Mouse (Mus musculus) lung, postnatal 10 days (tissue): Measurements from ENCODE around the gene Map7d1.
A peak's percentile ranks its signal among the peaks of the same experiment; 100 is the strongest.
"Not testable (repeated sequence)": the region's sequence is repeated elsewhere in the genome, so short reads cannot be mapped to it uniquely, and the experiment has no call there.

ENCODE experiments used
- DNase-seq: peaks from one replicate; pipeline ENCODE4 v3.0.0; 2021

The Map7d1 gene

DNA sequence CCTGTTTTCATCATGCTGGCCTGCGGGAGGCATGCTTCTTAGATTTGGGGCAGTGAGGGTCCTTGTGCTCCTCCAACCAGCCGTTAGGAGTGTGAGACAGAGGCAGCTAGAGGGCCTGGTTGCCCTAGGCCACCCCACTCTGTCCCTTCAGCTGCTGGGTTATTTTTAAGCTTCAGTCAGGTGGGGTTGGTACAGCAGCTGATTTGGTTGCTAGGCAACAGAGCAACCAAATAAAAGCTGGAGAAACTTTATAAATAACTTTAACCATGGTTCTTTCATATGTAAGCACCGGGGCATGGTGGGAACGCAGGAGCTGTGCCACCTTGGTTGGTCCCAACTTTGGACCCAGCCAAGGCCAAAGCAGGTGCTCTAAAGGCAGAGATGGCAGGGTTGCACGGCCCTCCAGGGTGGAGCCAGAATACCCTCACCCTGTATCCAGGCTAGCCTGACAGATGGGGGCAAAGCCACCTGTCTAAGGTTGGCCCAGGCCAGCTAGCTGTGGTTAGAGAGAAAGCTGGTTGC lies 18.4 kb downstream of the Map7d1 start:
- DNase-seq = no peak

DNA sequence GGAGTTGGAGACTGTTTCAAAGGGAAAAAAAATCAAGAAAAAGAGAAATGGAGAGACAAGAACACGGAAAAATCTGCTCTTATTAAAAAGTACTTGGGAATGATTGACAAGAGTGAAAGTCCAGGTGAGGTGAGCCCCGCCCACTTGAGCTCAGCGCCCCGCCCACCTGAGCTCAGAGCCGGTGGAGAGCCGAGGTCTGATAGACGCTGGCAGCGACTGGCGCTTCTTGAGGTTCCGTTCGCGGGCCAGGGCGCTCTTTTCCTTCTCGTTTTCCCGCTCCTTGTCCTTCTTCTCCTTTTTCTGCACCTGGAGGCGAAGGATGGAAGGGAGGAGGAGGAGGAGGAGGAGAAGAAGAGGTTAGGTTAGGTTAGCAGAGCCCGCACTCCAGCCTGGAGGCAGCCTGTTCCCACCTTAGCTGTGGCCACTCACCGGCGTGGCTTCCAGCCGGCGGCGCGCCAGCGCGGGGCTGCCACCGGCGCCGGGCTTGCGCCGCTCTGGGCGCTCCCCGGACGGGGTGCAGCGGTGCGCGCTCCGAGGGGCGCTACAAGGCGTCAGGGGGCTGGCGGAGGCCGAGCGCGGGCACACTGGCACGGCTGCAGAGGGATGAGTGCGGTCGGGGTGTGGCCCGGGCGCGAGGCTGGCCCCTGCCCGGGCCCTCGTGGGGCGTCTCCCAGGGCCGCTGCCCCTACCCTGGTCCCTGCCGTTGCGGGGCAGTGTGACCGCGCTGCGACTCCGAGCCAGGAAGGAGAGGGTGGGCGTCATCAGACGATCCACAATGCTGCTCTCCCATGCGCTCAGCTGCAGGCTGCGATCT lies 19.5 kb downstream of the Map7d1 start:
- DNase-seq = peak; percentile 74

DNA sequence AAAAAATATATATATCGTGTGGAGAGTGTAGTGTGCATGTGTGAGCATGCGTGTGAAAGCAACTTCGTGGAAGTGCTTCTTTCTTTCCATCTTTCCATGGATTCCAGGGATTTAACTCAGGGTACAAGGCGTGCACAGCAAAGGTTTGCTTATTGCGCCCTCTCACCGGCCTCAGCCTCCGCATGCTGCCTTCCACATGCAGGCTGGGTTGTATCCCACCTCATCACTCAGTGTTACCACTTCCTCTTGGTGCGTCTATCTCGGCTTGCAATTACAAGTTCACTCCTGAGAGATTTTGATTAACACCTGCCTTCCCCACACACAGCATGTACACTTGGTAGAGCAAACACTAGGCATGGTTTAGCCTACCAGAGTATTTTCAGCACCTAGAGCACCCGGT lies 21.0 kb downstream of the Map7d1 start:
- DNase-seq = no peak

DNA sequence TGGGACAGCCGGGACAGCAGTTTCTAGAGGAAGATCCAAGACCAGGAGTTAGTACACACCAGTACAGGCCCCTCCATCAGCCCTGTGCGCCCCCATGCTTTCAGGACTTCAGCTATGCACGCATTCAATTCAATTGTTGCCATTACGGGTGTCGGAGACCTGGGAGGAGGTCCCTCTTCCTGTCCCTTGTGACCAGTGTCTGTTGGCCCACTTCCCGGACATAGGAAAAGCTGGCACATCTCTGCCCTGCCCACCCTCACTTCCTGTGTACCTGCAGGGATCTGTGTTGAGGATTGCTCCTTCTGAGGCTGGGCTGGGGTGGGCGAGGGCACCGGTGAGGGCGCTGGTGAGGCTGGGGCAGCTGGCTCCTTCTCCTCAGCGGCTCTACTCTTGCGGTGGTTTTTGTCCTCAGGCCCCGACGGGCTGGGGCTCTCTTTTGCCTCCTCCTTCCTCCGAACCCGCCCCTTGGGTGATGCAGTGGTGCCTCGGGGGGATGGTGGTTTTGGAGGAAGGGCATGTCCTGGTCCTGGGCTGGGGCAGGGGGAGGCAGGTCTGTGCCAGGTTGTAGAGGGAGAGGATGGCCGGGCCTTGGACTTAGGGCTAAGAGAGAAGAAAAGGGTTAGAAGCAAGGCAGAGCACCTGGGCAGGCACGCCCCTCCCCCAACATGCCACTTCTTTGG lies 21.5 kb downstream of the Map7d1 start:
- DNase-seq = peak; percentile 80

DNA sequence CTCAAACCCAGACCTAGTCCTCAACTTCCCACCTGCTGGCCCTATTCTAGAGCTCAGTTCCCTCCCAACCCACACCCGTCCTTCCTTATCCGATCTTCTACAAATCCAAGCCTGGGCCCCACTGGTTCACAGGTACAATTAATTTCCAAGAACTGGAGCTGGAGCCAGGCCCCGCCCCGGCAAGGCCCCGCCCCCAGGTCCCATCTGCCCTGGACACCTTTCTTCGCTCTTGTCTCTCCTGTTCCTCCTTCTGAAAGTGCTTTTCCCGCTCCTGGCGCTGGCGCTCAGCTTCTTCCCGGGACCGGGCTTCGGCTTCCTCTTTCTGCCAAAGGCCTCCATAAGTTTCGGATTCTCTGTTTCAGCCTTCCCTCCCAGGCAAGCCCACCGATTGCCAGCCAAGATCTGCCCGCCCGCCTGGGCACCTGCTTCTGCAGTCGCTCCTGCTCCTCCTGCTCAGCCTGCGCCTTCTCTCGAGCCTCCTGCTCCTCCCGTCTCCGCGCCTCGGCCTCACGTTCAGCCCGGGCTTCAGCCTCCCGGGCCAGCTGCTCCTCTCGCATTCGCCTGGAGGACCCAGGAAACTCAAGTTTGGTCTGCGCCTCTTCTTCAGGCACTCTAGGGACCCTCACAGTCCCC lies 22.4 kb downstream of the Map7d1 start:
- no peak for DNase-seq

DNA sequence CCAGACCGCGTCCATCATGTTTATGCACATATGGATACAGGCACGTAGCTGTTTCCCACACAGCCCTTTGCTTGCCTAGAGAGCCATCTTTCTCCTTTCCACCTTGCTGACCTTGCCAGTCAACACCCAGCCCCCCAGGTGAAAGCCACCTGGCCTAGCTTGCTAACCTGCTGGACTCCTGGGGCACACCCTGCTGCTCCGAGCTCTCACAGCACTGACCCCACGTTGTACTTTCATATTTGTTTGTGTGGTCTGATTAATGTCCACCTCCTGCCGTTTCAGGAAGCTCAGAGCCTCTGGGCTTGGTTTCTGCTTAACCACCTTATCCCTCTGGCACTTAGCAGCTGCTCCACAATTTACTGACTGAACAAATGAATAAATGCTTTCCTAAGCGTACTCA lies 26.2 kb downstream of the Map7d1 start:
- DNase-seq = no peak

DNA sequence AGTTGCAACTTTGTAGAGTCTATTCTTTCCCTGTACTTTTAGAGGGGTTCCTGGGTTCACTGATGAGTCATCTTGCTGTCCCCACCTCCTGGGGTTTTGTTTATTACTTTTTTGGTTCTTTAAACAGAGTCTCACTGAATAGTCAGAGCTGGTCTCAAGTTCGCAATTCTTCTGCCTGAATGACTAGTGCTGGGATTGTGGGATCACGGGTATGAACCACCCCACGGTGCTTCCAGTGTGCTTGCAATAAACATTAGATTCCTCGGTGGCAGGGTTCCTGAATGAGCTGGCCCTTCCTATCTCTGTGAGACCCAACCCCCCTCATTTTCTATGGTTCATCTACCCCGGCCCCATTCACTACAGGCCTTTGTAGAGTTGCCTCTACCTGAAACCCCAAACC lies 28.0 kb downstream of the Map7d1 start:
- DNase-seq = no peak

DNA sequence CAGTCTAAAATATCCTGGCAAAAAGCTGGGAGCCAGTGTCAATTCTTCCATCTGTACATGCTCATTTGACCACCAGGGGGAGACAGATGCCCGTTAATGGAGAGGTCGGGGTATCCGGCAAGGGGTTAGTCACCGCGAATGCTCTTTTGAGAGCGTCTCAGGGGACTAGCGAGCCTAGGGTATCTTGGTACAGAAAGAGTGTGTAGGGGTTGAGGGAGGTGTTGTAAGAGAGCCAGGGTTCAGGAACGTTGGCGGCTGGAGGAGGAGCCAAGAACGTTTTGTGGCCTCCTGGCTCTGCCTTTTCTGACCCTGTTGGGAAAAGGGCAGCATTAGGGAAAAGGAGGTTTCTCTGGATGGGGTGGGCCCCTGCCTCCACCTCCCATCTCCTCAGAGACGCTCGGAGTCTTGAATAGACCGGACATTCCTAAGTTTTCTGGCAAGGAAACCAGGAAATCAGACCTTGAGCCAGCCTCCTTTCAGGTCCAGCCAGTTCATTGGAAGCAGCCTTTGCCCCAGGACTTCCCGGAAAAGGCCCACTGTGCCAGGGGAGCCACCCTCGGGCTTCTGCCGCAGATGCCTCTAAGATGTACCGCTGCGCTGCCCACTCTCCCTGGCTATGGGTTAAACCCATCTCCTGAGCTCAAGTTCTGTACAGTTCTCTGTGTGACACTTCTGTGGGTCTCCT lies 28.9 kb downstream of the Map7d1 start:
- peak; percentile 96 for DNase-seq

DNA sequence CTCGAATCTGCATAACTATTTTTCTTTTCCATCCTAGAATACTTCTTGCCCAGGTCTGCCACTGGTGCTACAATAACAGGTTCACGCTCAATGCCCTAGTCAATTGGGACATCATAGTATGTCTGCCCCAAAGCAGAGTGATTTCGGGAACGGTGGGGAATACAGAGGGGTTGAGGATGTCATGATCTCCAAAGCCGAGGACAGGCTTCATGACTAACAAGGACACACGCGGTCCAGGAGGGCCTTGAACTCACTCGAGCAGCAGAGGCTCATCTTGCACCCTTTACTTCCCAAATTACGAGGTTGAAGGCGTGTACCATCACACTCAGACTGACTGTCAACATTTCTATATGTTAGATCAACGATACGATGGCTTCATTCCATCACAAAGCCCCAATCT lies 29.5 kb downstream of the Map7d1 start:
- no peak for DNase-seq

DNA sequence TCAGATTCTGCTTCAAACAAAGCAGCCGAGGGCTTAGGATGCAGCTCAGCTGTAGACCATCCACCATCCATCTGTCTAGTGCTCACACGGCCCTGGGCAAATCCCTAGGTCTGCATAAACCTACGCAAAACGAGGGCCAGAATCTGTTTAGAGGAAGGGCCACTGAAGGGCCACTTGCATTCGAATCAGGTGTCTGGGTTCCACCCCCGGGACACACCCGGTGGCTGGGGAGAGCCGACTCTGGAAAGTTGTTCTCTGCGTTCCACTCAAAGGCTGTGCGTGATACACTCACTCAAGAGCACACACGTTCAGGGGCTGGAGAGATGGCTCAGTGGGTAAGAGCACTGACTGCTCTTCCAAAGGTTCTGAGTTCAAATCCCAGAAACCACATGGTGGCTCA lies 33.5 kb downstream of the Map7d1 start:
- no peak for DNase-seq

DNA sequence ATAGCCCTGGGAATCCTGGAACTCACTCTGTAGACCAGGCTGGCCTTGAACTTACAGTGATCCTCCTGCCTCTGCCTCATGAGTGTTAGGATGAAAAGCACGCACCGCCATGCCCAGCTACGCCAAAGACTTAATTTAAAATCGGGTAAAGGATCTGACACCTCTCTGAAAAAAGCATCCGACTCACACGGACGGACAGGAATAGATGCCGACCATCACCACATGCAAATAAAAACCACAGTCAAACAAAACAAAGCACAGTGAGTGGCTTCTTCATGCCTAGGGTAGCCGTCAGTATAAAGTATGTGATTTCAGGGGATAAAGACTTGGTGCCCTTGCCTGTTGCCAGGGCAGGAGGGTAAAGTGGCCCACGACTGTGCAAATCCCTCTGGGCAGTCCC lies 36.1 kb downstream of the Map7d1 start:
- no peak for DNase-seq

DNA sequence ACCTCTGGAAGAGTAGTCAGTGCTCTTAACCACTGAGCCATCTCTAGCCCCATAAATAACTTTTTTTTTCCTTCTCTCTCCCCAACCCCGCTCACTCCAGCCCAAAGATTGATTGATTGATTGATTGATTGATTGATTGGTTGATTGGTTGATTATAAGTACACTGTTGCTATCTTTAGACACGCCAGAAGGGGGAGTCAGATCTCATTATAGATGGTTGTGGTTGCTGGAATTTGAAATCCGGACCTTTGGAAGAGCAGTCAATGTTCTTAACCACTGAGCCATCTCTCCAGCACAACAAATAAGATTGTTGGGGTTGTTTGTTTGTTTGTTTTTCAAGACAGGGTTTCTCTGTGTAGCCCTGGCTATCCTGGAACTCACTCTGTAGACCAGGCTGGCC lies 36.6 kb downstream of the Map7d1 start:
- DNase-seq = not testable (repeated sequence)

DNA sequence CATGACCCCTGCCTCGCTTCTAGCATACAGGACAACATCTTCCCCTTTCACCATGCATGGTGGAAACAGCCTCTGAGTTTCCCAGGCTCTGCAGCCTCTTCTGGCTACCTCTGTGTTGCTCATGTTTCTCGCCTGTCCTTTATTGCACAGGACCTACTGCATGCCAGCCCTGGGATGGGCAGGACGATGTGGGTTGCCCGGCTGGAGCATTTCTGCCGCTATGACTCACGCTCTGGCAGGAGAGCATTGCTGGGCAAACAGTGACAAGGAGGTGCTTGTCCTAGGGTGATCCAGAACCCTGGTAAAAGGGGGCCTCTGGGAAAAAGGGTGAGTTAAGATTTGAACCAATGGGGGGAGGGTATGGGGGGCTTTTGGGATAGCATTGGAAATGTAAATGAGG lies 38.4 kb downstream of the Map7d1 start:
- peak; percentile 48 for DNase-seq

DNA sequence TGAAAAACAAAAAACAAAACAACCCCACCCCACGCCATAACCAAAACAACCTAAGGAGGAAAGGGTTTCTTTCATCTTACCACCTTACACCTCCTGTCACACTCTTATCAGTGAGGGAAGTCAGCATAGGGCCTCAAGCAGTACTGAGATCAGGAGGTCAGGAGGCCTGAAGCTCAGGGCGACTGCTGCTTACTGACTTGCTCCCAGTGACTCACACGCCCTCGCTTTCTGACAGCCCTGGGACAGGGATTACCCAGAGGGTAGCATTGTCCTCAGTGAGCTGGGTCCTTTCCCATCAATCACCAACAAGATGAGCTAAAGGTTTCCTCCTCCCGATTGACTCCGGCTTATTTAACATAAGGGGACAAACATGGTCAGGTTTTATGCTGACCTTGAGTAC lies 49.1 kb downstream of the Map7d1 start:
- no peak for DNase-seq

DNA sequence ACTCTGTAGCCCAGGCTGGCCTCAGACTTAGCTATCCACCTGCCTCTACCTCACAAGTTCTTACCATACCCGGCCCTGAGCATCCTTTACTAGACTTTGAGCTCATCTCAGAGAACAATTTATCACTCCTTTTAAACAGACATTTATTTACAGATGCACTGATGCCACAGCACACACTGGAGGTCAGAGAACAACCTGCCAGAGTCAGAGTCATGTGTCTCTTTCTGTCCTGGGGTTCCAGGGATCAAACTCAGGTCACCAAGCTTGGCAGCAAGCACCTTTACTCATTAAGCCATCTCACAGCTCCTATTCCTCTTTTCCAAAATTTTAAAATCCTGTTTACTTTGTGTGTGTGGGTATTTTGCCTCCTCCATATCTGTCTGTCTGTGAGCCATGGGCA lies 50.8 kb downstream of the Map7d1 start:
- DNase-seq = no peak

DNA sequence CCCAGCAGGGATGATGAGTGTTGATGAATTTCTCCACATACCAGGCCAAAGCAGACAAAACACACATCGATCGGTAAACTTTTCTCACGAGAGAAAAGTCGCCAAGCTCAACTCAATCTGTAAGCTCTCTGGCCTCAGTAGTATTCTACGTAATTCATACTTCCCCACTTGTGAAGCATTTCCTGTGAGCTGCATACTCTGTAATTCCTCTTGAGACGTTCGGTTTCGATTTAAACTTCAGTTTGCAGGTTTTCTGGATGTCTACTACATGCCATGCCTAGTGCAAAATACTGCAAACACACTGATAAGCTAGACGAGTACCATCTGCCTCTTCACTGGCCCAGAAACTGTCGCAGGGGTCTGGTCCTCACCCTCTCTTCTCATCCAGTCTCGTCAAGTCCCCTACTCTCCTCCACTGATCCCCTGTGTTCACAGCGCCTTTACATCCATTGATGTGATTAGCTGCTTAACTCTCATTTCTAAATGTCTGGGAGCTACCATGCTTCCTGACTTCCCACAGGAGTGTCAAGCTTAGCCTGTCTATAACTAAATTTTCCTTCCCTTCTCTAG lies 51.4 kb downstream of the Map7d1 start:
- DNase-seq = no peak

DNA sequence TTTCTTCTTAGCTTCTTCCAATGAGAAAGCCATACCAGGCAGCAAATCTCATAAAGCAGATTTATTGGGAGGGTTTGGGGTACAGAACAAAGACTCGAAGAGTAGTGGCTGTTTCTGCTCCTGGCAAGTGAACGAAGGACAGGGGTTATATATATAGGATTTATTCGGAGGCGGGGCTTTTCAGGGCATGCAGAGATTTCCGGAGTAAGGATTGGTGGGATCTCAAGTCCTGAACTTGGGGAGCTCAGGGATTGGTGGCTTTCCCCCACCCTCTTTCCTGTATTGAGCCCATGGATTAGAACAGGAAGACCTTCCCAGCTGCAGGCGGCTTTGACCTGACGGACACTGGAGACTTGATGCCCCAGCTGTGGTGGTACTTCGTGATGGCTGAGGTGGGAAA lies 52.1 kb downstream of the Map7d1 start:
- DNase-seq = no peak

DNA sequence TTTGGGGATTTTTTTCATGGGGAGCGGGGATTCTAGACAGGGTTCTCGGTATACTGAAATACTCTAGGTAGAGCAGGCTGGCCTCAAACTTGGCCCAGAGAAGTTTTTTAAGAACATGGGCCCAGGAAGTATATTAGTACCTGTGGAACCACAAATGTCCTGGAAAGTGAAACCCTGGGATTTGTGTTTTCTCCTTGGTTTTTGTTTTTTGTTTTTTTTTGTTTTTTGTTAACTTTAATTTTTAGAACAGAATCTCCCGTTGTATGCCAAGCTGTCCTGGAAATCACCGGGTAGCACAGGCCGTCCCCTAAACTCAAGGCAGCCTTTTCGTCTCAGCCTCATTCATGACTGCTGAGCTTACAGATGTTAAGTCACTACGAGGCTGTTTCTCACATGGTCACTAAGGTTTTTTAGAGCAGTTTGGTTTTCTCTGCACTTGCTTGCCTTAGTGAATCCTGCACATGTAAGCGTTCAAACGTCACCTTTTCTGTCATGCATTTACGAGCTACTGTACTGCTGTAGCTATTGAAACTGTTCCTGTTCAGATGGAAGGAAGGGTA lies 52.7 kb downstream of the Map7d1 start:
- DNase-seq = no peak

DNA sequence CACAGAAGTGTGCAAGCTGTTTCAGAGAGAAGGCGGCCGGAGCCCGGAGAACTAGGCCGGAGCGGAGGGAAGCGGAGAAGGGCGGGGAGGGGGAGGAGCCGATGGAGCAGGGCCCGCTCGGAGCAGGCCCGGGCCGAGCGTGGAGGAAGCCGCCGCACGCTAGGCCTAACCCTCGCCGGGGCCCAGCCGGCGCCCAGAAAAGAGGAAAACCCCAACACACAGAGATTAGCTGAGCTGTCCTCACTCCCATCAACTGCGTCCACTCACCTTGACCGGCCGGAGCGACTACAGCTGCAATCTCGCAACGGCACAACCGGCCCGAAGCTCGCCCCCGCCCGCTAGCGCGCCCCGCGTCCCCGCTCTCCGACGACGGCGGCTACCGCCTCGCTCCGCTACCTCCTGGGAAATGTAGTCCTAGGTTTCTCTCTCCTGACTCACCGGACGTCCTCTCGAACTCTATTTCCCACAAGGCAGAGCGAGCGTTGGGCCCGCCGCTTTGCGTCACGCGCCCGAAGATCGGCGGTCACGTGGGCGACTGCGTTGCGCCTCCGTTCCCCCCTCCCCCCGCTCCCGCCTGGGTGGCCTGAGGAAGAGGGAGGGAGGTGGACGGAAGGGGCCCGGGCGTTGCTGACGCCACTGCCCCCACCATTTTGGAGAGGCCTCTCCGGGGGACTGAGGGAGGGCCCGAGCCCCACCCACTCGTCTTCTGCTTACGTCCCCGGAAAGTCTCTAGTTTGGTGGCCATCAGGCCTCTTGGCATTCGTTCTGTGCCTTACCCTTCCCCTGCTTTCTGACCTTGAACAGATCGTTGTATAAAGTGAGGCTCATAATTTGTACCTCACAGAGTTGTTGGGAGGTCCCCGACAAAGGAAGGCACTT lies 53.6 kb downstream of the Map7d1 start, which contains the start of gene Thrap3:
Gene Thrap3, minus strand, starts transcription at position 458 of the 879 bp plus-strand sequence.
- peak; percentile 99 for DNase-seq

DNA sequence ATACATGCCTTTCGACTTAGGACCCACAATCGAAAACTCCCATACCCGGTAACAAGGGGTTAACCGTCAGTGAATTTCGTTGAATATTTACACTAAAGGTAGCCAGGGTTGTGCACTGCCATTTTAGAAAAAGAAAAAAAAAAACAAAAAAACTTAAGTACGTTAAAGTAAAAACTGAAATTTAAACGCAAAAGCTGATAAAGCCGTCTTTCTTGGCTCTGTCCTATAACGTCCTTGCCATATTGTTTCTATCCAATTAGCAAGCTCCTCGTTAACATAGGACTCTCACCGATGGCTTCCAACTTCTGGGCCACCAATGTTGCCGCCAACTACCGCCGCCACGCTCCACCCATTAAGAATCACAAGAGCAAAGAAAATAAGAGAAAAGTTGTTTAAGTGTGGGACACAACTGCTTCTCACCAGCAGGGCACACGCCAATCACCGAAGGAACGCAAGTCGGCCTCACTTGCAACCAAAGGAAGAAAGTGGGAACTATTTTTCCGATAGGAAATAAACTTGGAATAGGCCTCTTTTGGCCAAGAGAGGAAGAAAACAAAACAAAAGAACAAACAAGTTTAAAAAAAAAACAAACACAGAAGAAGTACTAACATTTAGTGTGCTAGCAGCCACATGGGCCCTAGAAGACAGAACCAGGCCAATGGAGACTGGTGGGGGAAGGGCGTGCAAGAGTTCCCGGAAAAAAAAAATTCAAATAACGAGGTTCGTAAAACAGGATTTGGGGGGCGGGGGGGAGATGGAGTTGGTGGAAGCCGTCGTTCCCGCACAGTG lies 54.4 kb downstream of the Map7d1 start:
- DNase-seq = peak; percentile 74

DNA sequence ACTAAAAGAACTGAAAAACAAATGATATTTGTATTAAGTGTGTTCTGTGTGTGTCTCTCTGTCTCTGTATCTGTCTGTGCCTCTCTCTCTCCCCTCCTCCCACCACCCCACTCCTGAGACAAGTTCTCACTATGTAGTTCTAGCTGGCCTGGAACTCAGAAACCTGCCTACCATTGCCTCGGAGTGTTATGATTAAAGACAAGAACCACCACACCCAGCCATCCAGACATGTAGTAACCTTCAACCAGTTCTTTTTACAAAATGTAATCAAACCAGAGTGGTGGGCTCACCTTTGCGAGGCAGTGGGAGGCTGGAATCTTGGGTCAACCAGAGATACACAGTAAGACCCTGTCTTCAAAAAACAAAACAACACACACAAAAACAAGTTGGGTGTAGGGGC lies 55.5 kb downstream of the Map7d1 start:
- DNase-seq = no peak
